ENCODE assay signal across 8 mouse cellular contexts in genomic region chr15:28025447-28026166, GRCm38 (mm10). TPM values are rescaled to one million over a fixed set of nuclear protein-coding genes. Genes with fewer than 3 reads are reported as not detected.
DNase-seq lines count a peak whose midpoint lies in the region; ATAC-seq and TF ChIP-seq lines count a peak whose summit lies in the region.

Trio (minus strand) TSS chr15:28025848.

- H3K27me3 ChIP-seq in ES-Bruce4 (ENCODE audit: control insufficient read depth, insufficient read depth, low read length, poor library complexity, severe bottlenecking), result peaks cover 14% of the 10 kb centered on the region
- no peaks in the 10 kb centered on the region for H3K27me3 ChIP-seq in neural tube, embryonic 15.5 days (replicated peaks)

- H3K36me3 ChIP-seq in ES-Bruce4 (ENCODE audit: control insufficient read depth, insufficient read depth, low read length, poor library complexity, severe bottlenecking), result no peaks in the 10 kb centered on the region
- no peaks in the 10 kb centered on the region for H3K36me3 ChIP-seq in neural tube, embryonic 15.5 days

- ATAC-seq in neural tube, embryonic 15.5 days (ENCODE audit: low FRiP score), result peak; percentile 95

- no peak within 1 kb of the TSS for H3K27ac ChIP-seq in ES-Bruce4 (ENCODE audit: insufficient read depth, low read length)
- peak within 1 kb of the TSS; percentile 94 for H3K27ac ChIP-seq in layer of hippocampus, adult 2 months
- H3K27ac ChIP-seq in neural tube, embryonic 15.5 days (replicated peaks), result peak within 1 kb of the TSS; percentile 99

- peak within 1 kb of the TSS; percentile 80 for H3K9ac ChIP-seq in ES-Bruce4 (ENCODE audit: low read depth, poor library complexity, severe bottlenecking)
- H3K9ac ChIP-seq in neural tube, embryonic 15.5 days (replicated peaks), result peak within 1 kb of the TSS; percentile 99

- H3K4me1 ChIP-seq in ES-Bruce4 (ENCODE audit: control insufficient read depth, insufficient read depth, low read length), result no peaks in the 10 kb centered on the region
- H3K4me1 ChIP-seq in lung, adult 2 months (ENCODE audit: control insufficient read depth, insufficient read depth, low read length), result peaks cover 6% of the 10 kb centered on the region; the same call in 1 of the 2 replicates
- peaks cover 41% of the 10 kb centered on the region for H3K4me1 ChIP-seq in neural tube, embryonic 15.5 days

- H3K9me3 ChIP-seq in ES-Bruce4 (replicated peaks; ENCODE audit: control insufficient read depth, insufficient read depth, low read length, poor library complexity, severe bottlenecking), result no peaks in the 10 kb centered on the region
- H3K9me3 ChIP-seq in neural tube, embryonic 15.5 days (replicated peaks), result no peaks in the 10 kb centered on the region

- TF ChIP-seq CTCF in ES-Bruce4 (IDR thresholded peaks at IDR 0.05; ENCODE audit: low read depth, low read length), result no peak
- TF ChIP-seq CTCF in layer of hippocampus, adult 2 months (conservative IDR thresholded peaks at IDR 0.05), result no peak
- TF ChIP-seq CTCF in lung, adult 2 months (IDR thresholded peaks at IDR 0.05; ENCODE audit: insufficient read depth, low read length), result no peak

- DNase-seq in cerebellum, adult 11 months, result peak; percentile 98
- peak; percentile 96 for DNase-seq in forelimb bud, embryonic 11.5 days (ENCODE audit: low read depth, low spot score)
- peak; percentile 99 for DNase-seq in heart, postnatal 4 days
- peak; percentile 97 to 99 for DNase-seq in layer of hippocampus, adult 2 months (ENCODE audit: low spot score in 2 of 2)
- DNase-seq in lung, adult 2 months, result peak; percentile 97
- peak; percentile 99 for DNase-seq in testis, postnatal 10 days (ENCODE audit: low spot score)

- WGBS in lung, adult 2 months, result 4% methylated on average over 90 of the region's 94 CpGs
- under 1% methylated on average over 78 of the region's 94 CpGs for whole genome bisulfite sequencing in neural tube, embryonic 15.5 days

- no peak for TF ChIP-seq POLR2A in ES-Bruce4 (IDR thresholded peaks at IDR 0.05; ENCODE audit: insufficient read depth, low read length)
- peak; percentile 41; the same call in 1 of the 2 replicates for TF ChIP-seq POLR2A in lung, adult 2 months (IDR thresholded peaks at IDR 0.05; ENCODE audit: borderline replicate concordance, extremely low read depth, low read depth, low read length)

- H3K4me2 ChIP-seq in neural tube, embryonic 15.5 days, result peak within 1 kb of the TSS; percentile 82

- H3K4me3 ChIP-seq in ES-Bruce4 (ENCODE audit: low read depth, low read length), result peak within 1 kb of the TSS; percentile 74
- peak within 1 kb of the TSS; percentile 94 for H3K4me3 ChIP-seq in layer of hippocampus, adult 2 months
- peak within 1 kb of the TSS; percentile 88 for H3K4me3 ChIP-seq in lung, adult 2 months (replicated peaks; ENCODE audit: extremely low read depth, low read depth, low read length)
- H3K4me3 ChIP-seq in neural tube, embryonic 15.5 days (replicated peaks), result peak within 1 kb of the TSS; percentile 95

- 0 out of 2 replicates have a peak, but pooled peaks have one; percentile 43 for TF ChIP-seq EP300 in ES-Bruce4 (IDR thresholded peaks at IDR 0.05; ENCODE audit: insufficient read depth, low read depth, low read length)

RNA-seq across cellular contexts. Expression of gene Trio, which starts in this region (rescaled TPM):
- 52.5 and 62.2 TPM in 2 replicates for polyA plus RNA-seq in ES-Bruce4 (2011; ENCODE audit: insufficient read depth, insufficient read length, low read depth, missing spikeins)
- total RNA-seq in heart, postnatal 4 days (2021), result 10 to 100 TPM; 91.2 to 98.7 TPM
- total RNA-seq in layer of hippocampus, adult 2 months (2021), result 100 to 1,000 TPM; 321 to 333 TPM
- 39.8 and 47.5 TPM in 2 replicates for polyA plus RNA-seq in lung, adult 2 months (2012; rRNA removed)
- 31.3 and 36.4 TPM in 2 replicates for polyA plus RNA-seq in neural tube, embryonic 15.5 days (2015; fragmentation: Nextera tagmentation; extraction: Ambion mirVana)
